Mouse (Mus musculus) frontal cortex, postnatal 36 days (tissue): ENCODE data around the gene Fgfr2.

Experiments
- DNase-seq, 2 experiments: peaks; one replicate each; pipeline ENCODE4 v3.0.0; 2022; ENCODE audit warnings: low spot score in 2 of 2

The Fgfr2 gene

DNA sequence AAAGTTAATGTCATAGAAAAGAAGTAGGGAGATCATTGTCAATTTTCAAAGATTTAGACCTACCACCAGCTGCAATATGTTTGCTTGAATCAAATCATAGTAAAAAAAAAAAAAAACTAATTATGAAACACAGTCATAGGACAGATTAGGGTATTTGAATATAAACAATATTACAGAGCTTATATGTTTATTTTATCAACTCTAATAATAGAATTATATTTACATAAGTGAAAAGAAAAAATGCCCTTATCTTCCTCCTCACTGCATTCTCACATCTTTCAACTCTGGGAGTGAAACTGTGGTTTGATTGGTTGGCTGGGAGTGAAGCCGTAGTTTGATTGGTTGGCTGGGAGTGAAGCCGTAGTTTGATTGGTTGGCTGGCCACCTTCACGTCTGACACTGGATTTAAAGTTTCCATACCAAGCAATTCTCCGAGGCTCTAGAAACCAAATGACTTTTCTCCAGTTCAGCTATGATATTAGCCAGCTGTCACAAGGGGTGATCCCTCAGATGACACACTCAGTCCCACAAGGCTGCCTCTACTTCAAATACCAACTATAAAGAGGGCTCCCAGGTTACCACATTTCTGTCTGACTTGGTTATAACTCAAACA, 941.5 kb downstream of the Fgfr2 start:
- DNase-seq, result no peak

DNA sequence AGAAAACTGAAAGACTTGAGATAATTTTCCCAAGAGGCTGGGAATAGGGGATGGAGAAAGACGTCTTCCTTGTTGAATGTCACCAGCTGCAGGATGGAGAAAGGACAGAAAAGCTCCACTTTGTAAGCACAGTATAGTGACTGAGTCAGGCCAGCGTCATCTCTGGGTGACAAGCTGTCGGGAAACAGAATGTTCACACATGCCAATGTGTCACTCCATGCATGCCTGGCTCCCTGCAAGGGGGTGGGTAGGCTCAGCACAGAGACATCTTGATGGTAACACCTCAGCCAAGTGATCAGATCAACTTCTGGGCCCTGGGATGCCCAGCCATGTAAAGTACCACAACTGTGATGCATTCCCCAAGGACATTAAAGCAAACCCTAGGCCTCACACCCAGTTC, 942.1 kb downstream of the Fgfr2 start:
- DNase-seq, result no peak

DNA sequence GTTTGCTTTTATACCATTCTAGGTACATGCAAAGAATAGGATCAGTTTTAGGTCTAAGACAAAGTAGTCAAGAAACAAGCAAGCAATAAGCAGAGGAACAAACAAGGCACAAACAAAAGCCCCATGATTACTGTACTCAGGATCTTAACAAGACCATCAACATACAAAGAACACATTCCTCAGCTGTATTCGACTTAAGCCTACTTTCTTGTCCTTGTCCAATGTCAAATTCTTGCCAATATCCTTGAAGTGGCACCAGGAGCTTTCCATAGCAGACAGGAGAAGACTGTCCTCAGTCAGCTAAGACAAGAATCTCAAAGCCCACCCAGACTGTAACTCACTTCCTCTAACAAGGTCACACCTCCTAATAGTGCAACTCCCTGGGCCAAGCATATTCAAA, 944.1 kb downstream of the Fgfr2 start:
- no peak for DNase-seq

DNA sequence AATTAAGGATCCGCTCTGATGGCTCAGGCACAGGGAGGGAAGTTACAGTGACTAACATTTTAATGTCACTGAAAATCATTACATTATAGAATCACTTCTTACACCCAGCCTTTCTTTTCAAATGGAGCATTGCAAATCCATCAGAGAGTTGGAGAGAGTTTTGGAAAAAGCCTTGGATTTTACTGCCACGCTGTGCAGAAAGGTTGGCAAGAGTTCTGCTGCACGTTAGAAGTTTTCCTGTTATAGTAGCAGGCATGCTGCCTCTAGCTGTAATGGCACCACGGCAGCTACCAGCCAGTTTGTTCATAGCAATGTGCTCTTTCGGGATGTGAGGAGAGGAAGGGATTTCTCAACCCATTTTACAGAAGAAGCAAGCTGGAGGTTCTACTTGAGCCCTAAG, 948.4 kb downstream of the Fgfr2 start:
- peak in 1 of 2 experiments; percentile 46 for DNase-seq

- DNase-seq, result no peak
These were observed 948.9 kb downstream of the Fgfr2 start for GRCm38 (mm10) chr7:132174296-132174695.

DNA sequence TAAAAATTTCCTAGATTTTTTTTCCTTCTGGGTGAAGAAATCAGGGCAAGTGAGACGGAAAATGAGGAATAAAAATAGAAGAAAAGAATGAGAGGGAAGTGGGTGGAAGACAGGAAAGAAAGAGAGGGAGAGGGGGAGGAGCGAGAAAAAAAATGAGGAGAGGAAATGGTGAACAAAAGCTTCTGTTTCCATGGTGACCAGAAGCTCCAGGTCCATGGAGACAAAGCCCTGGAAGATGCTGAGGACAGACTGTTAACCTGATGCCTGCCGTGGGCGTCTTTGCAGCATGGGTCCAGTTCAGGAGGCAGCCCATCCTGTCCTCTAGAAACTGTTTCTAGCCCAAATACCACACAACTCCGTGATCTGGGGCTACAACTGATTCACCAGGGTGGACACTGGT, 950.9 kb downstream of the Fgfr2 start:
- DNase-seq, result no peak

DNA sequence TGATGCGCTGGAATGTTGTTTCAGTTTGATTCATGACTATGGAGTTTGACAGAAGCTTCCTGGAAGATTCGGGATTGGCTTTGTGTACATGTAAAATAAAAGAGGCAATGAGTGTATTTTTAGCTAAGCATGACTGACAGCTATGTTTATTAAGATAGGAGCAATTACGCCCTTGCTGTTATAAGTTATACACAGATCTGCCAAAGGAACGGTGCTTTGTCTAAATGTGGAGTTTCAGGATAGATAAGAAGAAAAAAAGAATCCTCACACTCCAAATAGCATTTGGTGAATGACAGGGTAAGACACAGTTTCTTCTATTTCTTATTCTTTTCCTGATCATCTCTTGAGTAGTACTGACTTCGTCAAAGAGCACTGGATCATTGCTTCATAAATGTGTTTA, 951.4 kb downstream of the Fgfr2 start:
- no peak for DNase-seq

- DNase-seq, result no peak
These were observed 953.6 kb downstream of the Fgfr2 start for GRCm38 (mm10) chr7:132169419-132170169.

GRCm38 (mm10) chr7:132167239-132167638, 955.9 kb downstream of the Fgfr2 start:
- DNase-seq, result no peak

- DNase-seq, result no peak
These were observed 960.9 kb downstream of the Fgfr2 start for GRCm38 (mm10) chr7:132162254-132162653.

- DNase-seq, result no peak
These were observed 964.7 kb downstream of the Fgfr2 start for GRCm38 (mm10) chr7:132158321-132159025.

- no peak for DNase-seq
These were observed 968.7 kb downstream of the Fgfr2 start, which contains the start of gene Cpxm2 for GRCm38 (mm10) chr7:132154368-132154961. TSS of gene Cpxm2 (minus strand) at chr7:132154739.

GRCm38 (mm10) chr7:132153725-132154147, 969.4 kb downstream of the Fgfr2 start:
- DNase-seq, result peak in 1 of 2 experiments; percentile 26

GRCm38 (mm10) chr7:132145227-132145800, 977.8 kb downstream of the Fgfr2 start:
- DNase-seq, result peak in 1 of 2 experiments; percentile 12

DNA sequence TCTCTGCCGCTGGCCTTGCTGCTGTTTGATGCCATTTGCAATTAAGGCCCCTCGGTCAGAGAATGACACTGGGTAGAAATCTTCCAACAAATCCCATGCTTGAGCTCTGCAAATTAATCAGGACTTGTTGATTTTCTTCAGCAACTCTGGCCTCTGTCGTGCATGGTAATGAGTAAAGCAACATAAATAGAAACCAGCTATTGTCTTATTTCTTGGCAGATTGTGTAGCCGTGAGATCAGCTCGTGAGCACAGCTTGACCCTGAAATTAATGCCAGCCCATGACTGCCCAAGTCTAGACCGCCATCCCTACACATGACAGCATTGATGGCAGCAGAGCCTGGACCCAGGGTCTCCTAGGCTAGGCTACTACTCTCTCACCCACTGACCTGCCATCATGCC, 994.5 kb downstream of the Fgfr2 start:
- DNase-seq, result no peak

- DNase-seq, result peak; percentile 17 to 27
These were observed 998.2 kb downstream of the Fgfr2 start for GRCm38 (mm10) chr7:132124948-132125347.

- DNase-seq, result no peak
These were observed 999.9 kb downstream of the Fgfr2 start for GRCm38 (mm10) chr7:132123211-132123610.

DNA sequence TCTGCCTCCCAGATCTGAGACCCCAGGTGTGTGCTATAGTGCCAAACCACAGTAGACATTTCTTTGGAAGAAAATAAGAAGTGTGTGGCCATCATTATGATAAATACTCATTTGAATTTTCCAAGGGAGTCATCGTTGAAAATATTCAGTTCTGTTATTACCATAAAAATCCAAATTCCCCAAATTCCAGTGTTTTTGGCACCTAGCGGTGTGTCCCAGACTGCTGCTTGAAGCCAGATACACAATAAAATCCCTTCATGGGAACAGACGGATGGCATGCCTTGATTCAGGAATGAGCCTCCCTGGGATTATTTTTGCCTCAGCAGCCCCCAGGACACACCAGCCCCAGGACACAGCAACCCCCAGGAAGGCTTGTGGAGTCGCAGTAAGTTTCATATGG, 1003.3 kb downstream of the Fgfr2 start:
- DNase-seq, result no peak

- DNase-seq, result no peak
These were observed 1011.4 kb downstream of the Fgfr2 start for GRCm38 (mm10) chr7:132111770-132112169.

GRCm38 (mm10) chr7:132110308-132110707, 1012.8 kb downstream of the Fgfr2 start:
- DNase-seq, result no peak

DNA sequence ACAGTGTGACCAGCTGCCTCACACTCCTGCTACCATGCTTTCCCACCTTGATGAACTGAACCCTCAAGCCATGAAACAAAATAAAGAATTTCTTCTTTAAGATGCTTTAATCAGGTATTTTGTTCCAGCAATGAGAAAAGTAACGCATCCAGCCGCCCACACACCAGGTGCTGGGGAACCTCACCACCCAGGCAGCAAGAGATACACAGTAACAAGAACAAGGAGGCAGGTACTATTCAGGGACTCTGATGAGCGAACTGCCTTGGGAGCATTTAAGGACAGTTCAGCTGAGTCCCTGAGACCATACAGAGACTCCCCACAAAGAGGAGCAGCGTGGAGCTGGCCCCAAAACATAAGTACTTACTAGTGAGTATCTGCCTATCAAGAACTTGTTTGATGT, 1016.3 kb downstream of the Fgfr2 start:
- peak in 1 of 2 experiments; percentile 32 for DNase-seq

DNA sequence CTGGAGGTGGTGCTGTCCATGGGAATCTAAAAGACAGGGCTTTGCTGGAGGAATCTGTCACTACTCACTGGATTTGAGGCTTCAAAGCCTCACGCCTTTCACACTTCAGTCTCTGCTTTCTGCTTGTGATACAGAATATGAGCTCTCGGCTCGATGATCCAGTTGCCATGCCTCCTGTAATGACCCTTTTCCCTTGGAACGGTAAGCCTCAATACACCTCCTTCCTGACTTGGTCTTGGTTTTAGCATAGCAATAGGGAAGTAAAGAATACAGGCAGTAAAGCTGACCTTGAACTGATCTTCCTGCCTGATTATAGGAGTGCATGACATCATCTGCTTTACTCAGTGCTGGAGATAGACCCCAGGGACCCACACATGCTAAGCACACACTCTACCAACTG, 1017.8 kb downstream of the Fgfr2 start:
- DNase-seq, result no peak
